Mouse (Mus musculus) spleen, embryonic (tissue): ENCODE measurements around the gene Hoxc6.

Source experiments
- CTCF ChIA-PET: fragments of 350-600 bp; sonication (Branson Sonifier 250); formaldehyde crosslinking; loops from one replicate; lab custom pipeline; 2022; lab: Charles Lee

Hoxc6 gene

DNA sequence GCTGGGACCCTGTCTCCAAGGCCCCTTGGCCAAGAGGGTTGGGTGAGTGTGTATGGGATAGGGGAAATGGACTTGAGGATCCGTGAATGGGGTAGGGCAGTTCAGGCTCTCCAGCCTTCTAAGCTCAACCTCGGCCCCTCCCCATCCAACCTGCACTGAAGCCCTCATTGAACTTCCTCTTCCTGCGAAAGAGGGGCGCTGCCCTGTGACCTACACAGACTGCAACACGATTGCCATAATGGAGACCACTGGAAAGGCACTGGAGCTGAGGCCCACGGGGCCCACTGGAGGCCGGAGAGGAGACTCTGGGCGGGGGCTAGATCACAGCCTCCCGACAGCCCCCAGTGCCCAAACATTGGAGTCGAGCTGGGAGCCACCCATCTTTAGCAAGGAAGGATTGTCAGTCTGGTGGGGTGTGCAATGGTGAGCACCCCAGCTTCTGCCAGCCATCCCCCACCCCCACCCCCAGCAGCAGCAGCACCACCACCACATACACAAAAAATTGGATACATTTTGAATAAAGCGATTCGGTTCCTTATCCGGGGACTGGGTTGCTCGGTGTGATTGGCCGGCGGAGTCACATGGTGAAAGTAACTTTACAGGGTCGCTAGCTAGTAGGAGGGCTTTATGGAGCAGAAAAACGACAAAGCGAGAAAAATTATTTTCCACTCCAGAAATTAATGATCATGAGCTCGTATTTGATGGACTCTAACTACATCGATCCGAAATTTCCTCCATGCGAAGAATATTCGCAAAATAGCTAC lies 36.2 kb downstream of the Hoxc6 start:
- CTCF ChIA-PET, result no interaction called here

DNA sequence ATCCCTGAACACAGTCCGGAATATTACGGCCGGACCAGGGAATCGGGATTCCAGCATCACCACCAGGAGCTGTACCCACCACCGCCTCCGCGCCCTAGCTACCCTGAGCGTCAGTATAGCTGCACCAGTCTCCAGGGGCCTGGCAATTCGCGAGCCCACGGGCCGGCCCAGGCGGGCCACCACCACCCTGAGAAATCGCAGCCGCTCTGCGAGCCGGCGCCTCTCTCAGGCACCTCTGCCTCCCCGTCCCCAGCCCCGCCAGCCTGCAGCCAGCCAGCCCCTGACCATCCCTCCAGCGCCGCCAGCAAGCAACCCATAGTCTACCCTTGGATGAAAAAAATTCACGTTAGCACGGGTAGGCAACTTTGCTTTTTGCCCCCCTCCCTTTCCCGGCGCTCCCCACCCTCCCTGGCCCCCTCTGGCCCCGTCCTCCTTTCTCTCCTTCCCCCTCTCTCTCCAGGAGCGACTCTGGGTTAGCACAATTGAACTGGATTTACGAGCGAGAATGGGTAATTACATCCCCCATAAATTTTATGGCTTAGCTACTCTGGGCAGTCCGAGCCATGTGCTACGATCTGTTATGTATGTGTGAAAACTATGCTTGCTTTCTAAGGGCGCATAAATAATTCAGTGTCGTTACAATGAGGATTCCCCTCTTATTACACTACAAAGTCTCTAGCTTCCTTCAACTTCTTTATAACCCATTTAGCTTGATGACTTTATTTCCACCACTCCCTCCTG lies 36.9 kb downstream of the Hoxc6 start:
- CTCF ChIA-PET, result no interaction called here

DNA sequence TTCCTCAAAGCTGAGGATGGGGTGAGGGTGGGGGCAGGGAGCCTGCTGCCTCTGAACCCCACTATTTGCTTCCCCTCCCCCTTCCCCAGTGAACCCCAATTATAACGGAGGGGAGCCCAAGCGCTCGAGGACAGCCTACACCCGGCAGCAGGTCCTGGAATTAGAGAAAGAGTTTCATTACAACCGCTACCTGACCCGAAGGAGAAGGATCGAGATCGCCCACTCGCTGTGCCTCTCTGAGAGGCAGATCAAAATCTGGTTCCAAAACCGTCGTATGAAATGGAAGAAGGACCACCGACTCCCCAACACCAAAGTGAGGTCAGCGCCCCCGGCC lies 37.5 kb downstream of the Hoxc6 start:
- CTCF ChIA-PET, result no interaction called here

DNA sequence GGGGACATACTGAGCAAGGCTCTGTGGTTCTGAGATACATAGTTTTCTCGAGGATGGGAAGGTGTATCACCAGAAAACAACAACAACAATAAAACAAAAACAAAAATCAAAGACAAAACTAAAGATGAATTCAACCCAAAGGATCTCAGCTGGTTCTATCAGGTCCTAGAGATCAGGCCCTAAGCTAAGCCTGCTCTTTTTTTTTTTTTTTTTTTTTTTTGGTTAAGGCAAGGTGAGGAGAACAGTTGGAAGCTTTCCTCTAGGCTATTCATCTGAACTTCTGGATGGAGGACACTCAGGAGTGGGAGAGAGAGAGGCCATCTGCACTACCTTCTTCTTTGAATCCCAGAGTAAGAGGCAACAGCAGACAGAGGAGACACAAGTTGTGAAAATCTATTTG lies 39.5 kb downstream of the Hoxc6 start:
- CTCF ChIA-PET, result no interaction called here

DNA sequence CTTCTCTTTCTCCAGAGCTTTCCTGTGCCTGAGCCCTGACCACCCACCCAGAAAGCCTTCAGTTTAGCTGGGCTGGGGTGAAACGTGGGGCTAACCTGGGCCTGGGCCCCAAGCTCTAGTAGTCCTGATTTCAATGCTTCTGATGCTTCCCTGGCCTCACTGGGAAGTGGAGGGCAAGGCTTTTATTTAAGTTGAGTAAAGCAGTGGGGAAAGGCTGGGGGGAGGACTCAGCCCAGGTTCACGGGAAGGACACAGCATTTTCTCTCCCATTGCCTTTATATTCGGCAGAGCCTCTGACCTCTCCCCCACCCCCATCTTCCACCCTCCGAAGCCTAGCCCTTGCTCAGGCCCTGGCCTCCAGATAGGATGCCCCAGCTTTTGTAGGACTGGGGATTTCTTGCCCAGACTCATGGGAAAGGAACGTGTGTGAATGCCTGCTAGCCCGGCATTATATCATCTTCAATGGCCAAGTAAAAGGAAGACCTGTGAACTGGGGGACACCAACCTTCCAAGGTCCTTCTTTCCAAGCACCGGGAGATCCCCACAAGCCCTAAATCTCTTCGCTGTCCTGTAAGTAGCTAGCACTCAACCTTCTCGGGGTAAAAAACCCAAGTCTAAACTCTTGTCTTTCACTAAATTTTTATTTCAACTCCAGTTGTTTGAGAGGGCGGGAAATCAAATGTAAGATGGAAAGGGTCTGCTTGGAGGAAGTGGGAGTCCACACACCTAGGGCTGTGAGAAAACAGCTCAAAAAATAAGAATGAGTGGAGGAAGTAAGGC lies 40.8 kb downstream of the Hoxc6 start:
- CTCF ChIA-PET, result no interaction called here

DNA sequence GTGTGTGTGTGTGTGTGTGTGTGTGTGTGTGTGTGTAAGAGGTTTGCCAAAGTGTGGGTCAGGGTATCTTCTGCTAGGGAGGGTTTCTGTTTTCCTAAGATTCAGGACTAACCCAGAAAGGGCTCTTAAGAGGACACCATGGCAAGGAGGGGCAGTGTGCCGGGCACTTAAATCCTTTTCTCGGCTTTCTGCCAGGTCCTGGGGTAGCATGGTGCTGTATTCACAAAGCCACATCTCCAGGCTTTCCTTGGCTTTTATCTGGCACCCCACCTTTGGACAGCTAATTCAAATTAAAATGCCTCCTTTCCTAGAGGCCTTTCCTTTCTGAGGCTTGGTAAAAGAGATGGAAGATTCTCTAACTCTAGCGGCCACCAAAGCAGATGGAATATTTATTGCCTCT lies 41.6 kb downstream of the Hoxc6 start:
- CTCF ChIA-PET, result no interaction called here

DNA sequence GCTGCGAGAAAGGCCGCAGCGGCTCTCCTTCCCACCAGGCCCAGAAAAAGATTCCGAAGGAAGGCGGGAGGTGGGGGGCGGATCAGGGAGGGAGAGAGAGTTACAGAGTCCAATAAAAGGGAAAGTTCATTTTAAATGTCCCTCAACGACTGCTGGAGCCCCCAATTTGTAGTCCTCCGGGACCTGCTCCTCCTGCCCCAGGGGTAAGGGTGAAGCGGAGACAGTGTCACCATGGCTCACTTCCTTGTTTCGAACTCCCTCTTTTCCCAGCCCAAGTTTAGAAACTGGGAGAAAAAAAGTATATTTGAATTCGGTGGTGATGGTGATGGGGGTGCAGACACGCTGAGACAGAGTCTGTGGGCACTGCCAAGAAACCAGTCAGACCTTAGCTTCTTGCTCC lies 42.5 kb downstream of the Hoxc6 start:
- CTCF ChIA-PET, result no interaction called here

DNA sequence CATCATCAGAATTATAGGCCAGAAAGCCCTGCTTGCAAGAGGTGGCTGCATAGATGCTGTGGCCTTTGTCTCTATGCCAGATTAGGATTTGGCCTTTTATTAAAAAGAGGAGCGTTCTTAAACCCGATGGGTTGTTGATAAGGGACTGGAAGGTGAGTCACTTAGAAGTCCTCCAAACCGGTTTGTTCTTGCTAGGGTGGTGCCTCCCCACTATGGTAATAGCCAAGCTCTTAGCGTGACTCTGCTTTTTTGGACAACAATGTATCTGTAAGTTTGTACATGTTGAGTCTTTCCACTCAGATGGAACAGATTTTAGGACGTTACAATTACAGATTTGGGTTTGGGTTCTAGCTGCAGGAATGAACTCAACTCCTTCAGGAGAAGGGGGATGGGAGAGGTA lies 43.6 kb downstream of the Hoxc6 start:
- CTCF ChIA-PET, result interaction anchor here (0.5 kb wide), 1 partner anchor 18 kb away, joined by 3 read pairs; no protein-coding TSS in a partner anchor

DNA sequence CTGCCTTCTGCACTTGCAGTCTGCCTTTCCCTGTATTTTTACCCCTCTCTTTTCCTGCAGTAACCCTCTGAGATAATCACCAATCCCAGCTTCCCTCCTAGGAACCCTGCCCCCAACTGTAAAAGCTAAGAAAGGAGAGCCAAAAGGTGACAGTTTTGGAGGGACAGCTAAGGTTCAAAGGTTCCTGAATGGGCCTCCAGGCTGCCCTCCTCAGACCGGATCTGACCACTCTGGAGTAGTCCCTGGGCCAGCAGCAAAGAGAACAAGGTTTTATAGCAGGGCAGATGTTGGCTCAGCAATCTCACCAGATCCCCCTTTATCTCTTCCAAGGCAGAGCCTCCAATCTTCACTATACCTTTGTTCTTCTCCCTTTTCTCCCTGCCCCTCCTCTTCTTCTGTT lies 44.2 kb downstream of the Hoxc6 start:
- CTCF ChIA-PET, result no interaction called here

DNA sequence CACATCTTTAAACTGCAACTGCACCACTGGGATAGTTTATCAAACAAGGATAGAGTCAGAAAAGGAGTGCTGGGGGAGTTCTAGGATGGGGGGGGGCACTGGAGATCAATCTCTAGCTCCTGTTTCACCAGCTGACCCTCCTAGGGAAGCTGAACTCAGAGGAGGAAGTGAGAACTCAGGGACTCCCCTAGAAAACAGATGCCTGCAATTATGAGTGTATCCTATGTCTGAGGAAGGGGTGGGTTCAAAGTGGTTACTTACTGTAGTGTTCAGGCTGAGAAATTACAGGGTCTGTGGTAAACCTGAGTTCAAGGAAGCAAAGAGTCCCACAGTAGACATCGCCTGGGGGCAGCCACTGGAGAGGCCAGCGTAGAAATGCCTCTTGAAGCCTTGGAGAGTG lies 53.6 kb downstream of the Hoxc6 start:
- CTCF ChIA-PET, result no interaction called here

DNA sequence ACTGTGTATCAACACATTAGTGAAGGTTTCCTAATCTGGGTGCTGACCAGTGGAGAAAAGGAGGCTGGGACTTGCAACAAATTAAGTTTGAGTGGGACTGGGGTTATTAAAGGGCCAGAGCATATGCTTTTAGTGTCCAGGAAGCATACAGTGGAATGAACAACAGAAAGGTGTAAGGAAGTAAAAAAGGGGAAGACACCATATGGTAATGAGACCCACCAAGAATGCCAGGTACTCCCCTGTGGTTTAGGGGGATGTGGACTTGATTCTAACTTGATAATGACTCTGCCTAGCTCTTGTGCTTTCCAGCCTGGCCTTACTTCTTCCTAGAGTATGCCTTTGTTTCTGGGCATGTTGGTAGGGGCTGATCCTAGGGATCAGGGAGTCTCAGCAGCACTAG lies 55.2 kb downstream of the Hoxc6 start:
- CTCF ChIA-PET, result no interaction called here

DNA sequence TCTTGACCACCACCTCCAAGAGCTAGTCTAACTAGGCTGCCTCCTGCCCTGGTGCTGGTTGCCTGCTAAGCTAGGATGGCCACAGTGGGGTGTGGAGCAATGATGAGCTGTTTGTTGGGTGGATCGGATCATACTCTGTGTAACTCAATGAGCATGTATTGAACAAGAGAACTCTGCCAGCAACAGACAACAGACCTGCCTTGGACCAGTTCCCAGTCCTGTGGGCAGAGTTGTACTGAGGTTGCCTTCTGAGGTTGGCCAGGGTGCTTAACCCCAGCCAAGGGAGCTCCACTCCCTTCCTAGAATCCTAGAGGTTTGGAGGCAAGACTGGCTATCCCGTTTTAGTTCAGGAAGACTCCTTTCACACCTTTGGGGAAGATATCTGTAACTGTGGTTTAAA lies 58.3 kb downstream of the Hoxc6 start:
- CTCF ChIA-PET, result no interaction called here

DNA sequence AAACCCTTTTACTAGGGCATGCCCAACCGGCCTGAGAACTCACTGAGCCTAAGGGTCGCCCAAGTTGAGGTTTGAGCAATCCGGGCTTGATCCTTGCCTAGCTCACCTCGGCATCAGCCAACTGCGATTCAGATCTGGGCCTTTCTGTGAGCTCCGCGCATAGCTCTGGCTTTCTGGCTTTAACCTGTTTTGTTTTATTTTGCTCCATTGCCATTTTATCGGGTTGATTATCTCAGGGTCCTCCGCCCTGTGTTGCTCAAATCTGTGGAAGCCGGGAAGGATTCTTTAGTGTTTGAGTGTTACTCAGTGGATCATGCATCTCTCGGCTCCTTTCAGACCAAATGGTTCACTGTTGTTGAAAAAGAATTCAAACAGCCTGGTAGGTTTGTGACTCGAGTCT lies 60.7 kb downstream of the Hoxc6 start:
- CTCF ChIA-PET, result no interaction called here

DNA sequence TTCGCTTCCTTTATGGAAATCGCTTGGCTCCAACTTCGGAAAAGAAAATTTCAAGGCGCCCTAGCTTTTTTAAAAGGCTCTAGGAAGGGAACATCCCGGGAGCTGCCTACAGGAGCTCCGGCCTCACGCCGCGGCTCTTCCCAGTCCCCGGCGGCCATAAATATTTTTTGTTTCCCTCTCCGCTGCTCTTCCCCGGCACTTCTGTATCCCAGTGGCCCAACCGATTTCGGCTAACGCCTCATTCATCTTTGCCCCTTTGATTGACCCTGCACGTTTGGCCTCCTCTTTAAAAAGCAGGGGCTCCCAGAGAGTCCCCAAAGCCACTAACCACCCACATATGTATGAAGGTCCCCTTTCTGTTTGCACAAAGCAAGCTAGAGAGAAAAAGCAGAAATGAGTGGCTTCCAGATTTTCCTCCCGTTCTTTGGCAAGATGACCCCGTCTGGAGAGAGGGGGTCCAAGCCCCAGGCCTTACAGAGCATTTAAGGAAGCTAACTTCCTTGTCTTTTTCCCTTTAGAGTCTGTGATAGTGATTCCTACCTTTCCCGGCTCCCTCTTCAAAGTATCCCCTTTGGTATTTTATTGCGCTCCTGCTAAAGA lies 61.4 kb downstream of the Hoxc6 start:
- CTCF ChIA-PET, result no interaction called here

DNA sequence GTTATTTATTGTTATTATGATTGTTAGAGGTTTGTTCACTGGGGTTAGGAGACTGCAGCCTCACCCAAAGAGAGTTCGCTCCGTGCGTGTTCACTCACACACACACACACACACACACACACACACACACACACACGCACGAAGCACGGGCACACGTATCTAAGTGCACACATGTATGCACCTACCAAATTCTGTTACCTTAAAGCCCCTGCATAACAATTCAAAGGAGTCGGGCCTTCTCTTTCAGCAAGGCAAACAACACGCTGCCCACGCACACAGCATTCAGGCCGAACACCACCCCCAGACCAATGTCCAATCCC lies 61.9 kb downstream of the Hoxc6 start:
- CTCF ChIA-PET, result no interaction called here

DNA sequence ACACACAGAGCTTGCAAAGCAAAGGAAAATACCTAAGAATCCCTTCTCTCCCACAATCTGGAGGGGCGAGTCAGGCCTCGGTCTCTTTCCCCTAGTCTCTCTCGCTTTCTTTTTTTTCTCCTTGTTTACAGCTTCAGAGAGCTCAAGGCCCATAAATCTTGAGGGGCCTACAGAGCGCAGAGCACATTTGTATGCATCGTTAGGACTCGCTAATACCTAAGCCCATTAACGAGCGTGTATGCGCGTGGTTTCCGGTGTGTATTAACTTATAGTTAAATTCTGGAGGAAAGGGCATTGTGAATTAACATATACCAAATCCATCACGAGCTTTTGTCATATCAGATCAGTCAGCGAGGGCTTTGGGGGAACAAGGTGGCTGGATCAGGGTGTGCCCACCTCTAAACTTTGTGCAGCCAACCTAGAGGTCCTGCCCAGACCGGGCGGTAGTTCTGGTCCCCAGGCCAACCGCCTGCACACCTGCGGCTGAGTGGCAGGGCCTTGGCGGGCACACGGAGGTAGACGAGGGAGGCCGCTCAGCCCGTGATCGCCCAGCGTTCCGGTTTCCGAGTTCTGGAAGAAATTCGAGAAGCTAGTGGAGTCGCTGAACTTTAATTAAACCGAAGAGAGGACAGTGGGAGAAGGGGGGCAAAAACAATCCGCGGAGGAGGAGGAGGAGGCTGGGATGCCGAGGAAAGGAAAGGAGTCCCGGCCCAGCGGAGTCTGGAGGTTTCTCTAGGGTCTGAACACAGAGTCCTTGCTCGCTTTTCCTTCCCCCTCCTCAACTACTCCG lies 62.5 kb downstream of the Hoxc6 start:
- CTCF ChIA-PET, result no interaction called here

DNA sequence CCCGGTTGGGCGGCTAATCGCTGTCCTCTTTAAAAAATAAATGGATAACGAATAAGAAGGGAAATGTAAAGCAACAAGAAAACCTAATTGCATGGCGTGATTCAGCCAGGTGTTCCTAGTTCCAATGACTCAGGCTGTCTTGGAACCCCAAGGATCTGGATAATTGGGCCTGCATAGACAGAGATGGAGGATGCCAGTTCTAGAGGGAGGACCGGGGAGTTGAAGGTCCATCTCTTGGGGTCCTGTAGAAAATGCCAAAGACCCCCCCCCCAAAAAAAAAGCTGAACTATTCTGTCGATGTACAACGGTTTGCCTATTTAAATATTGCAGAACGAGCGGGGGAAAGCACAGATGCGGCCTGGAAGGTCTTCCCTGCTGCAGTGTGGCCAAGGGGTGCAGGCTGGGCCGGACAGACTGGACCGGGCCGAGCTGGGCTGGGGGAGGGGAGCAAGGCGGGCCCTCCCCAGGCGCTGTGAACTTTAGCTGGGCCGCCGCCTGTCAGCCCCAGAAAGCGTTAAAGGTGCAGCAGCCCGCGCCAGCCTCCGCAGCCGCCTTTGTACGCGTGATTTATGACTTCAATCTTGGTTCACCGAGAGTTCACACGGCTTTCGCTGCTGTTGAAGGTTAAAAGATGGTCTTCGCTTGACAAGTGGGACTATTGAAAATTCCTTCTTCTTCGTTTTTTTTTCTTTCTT lies 63.2 kb downstream of the Hoxc6 start:
- CTCF ChIA-PET, result interaction anchor here (0.6 kb wide), 1 partner anchor 76 kb away, joined by 3 read pairs; no protein-coding TSS in a partner anchor
